Mouse (Mus musculus) erythroblast, embryonic 14.5 days (primary cell): ENCODE results near the gene Kank2. TPM values are rescaled to one million over a fixed set of nuclear protein-coding genes. Genes with fewer than 3 reads are reported as not detected.

Experiments
- H3K27me3 ChIP-seq: 2 replicates; pipeline ENCODE4 v1.6.1; 2012; ENCODE audit warnings: inconsistent platforms; ENCODE audit not compliant: control insufficient read depth
- H3K36me3 ChIP-seq: 2 replicates; pipeline ENCODE4 v1.6.1; 2012; ENCODE audit warnings: mild to moderate bottlenecking, inconsistent platforms; ENCODE audit not compliant: control insufficient read depth
- H3K4me1 ChIP-seq: 2 replicates; pipeline ENCODE4 v1.6.1; 2012; ENCODE audit warnings: inconsistent platforms; ENCODE audit not compliant: control insufficient read depth
- H3K4me3 ChIP-seq: replicated peaks from 2 replicates; pipeline ENCODE3; 2012; ENCODE audit warnings: moderate library complexity, mild to moderate bottlenecking, inconsistent platforms
- H3K9me3 ChIP-seq: 2 replicates; pipeline ENCODE4 v1.6.1; 2012; ENCODE audit warnings: low read length, inconsistent platforms, mixed read lengths; ENCODE audit not compliant: control insufficient read depth
- GATA1 ChIP-seq: IDR thresholded peaks from 2 replicates; pipeline ENCODE4 v1.6.1; 2012; ENCODE audit warnings: low read length, inconsistent platforms, mixed read lengths
- TAL1 ChIP-seq: IDR thresholded peaks from 3 replicates; pipeline ENCODE4 v1.6.1; 2012; ENCODE audit warnings: low read length, inconsistent platforms, mixed read lengths
- polyA plus RNA-seq: library from polyadenylated mRNA; stranded (reverse); fragments of >175 nt; gene quantifications from 2 replicates; pipeline ENCODE4 v1.2.3, GENCODE M21; 2012

Kank2 gene
- polyA plus RNA-seq, 1 experiment = 0.02 TPM

DNA sequence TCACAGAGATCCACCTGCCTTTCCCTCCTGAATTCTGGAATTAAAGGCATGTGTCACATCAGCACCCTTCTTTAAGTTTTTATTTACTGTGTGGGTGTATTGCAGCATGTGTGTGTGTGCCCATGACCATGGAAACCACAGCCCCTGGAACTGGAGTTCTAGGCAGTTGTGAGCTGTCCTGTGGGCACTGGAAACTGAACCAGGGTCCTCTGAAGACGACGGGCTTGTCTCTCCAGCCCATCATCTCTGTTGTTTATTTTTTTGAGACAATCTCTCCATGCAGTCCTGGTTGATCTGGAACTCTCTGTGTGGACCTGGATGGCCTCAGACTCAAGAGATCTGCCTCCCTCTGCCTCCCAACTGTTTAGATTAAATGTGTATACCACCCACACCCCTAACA lies 81.5 kb downstream of the Kank2 start:
- Histone ChIP-seq H3K36me3 (peaks cover 2% of the 10 kb centered on the region), H3K4me1 (peaks cover 41% of the 10 kb centered on the region), H3K9me3 (no peaks in the 10 kb centered on the region), H3K4me3 (no peak overlapping the region), H3K27me3 (no peaks in the 10 kb centered on the region)
- TF ChIP-seq GATA1 (no peak), TAL1 (no peak)

Other genes starting within 250 kb of the Kank2 start
- gene Timm29, start 206.0 kb downstream of the Kank2 start, polyA plus RNA-seq = 0.74 and 1.2 TPM in 2 replicates
- gene Yipf2, start 205.9 kb downstream of the Kank2 start, polyA plus RNA-seq = 0.20 and 0.25 TPM in 2 replicates
- gene Smarca4, start 182.6 kb downstream of the Kank2 start, polyA plus RNA-seq = 11.0 and 11.3 TPM in 2 replicates
- 0.25 and 0.30 TPM in 2 replicates for gene Ldlr, start 75.3 kb downstream of the Kank2 start, polyA plus RNA-seq
- 27.4 and 32.7 TPM in 2 replicates for gene Spc24, start 38.4 kb downstream of the Kank2 start, polyA plus RNA-seq
- 0.16 TPM in 1 of 2 replicates, not detected in the other for gene Angptl8, start 36.8 kb upstream of the Kank2 start, polyA plus RNA-seq
- gene Dock6, start 53.9 kb upstream of the Kank2 start, polyA plus RNA-seq = 0.06 and 0.08 TPM in 2 replicates
- gene Rab3d, start 119.4 kb upstream of the Kank2 start, polyA plus RNA-seq = 0.07 TPM in 2 replicates
- gene Ccdc159, start 128.7 kb upstream of the Kank2 start, polyA plus RNA-seq = not detected in 2 replicates
- gene Tmem205, start 128.8 kb upstream of the Kank2 start, polyA plus RNA-seq = 0.10 TPM in 2 replicates
- 0.05 and 0.06 TPM in 2 replicates for gene Plppr2, start 138.3 kb upstream of the Kank2 start, polyA plus RNA-seq
- 0.32 and 0.37 TPM in 2 replicates for gene Swsap1, start 157.0 kb upstream of the Kank2 start, polyA plus RNA-seq
- 80.2 and 112 TPM in 2 replicates for gene Epor, start 164.8 kb upstream of the Kank2 start, polyA plus RNA-seq
- 0.01 TPM in 1 of 2 replicates, not detected in the other for gene Rgl3, start 190.7 kb upstream of the Kank2 start, polyA plus RNA-seq
- gene Ccdc151, start 203.9 kb upstream of the Kank2 start, polyA plus RNA-seq = 0.02 TPM in 1 of 2 replicates, not detected in the other
- gene Prkcsh, start 204.1 kb upstream of the Kank2 start, polyA plus RNA-seq = 9.9 and 10.3 TPM in 2 replicates